Mouse (Mus musculus) MEL (cell line): Measurements from ENCODE around the gene Kif11.

ENCODE experiments used
- CHD2 ChIP-seq: IDR thresholded peaks from 2 replicates; pipeline ENCODE4 v1.6.1; 2011; ENCODE audit warnings: low read length, improper control_type of control experiment
- CTCF ChIP-seq, 3 experiments: IDR thresholded peaks in 2 of 3; conservative IDR thresholded peaks in 1 of 3; 2 replicates each; pipeline ENCODE4 v1.5.1; 2011 to 2012; ENCODE audit warnings: low read length in 3 of 3, low read depth in 2 of 3, mild to moderate bottlenecking in 2 of 3, improper control_type of control experiment in 1 of 3, inconsistent platforms in 1 of 3, mixed read lengths in 1 of 3, moderate library complexity in 1 of 3; ENCODE audit not compliant: control insufficient read depth in 1 of 3, insufficient read depth in 1 of 3, poor library complexity in 1 of 3, severe bottlenecking in 1 of 3
- E2F4 ChIP-seq: IDR thresholded peaks from 2 replicates; pipeline ENCODE4 v1.6.1; 2011; ENCODE audit warnings: low read depth, low read length, improper control_type of control experiment, borderline replicate concordance
- ELF1 ChIP-seq: IDR thresholded peaks from 2 replicates; pipeline ENCODE4 v1.6.1; 2014; ENCODE audit warnings: low read depth, mild to moderate bottlenecking, inconsistent platforms, low read length, improper control_type of control experiment, moderate library complexity
- EP300 ChIP-seq, 2 experiments: IDR thresholded peaks; 2 replicates each; pipeline ENCODE4 v1.6.1; 2011; ENCODE audit warnings: improper control_type of control experiment in 2 of 2, low read length in 2 of 2, low read depth in 1 of 2, mild to moderate bottlenecking in 1 of 2
- HCFC1 ChIP-seq: IDR thresholded peaks from 2 replicates; pipeline ENCODE4 v1.6.1; 2012; ENCODE audit warnings: low read depth, mild to moderate bottlenecking, inconsistent platforms, low read length, improper control_type of control experiment, moderate library complexity
- MYC ChIP-seq: IDR thresholded peaks from 2 replicates; pipeline ENCODE4 v1.6.1; 2011; ENCODE audit warnings: low read depth, mild to moderate bottlenecking, low read length, improper control_type of control experiment, moderate library complexity
- POLR2AphosphoS2 ChIP-seq: IDR thresholded peaks from 2 replicates; pipeline ENCODE4 v1.6.1; 2011; ENCODE audit warnings: low read length, improper control_type of control experiment
- RAD21 ChIP-seq: IDR thresholded peaks from 2 replicates; pipeline ENCODE4 v1.6.1; 2011; ENCODE audit warnings: mild to moderate bottlenecking, low read depth, low read length, improper control_type of control experiment
- RCOR1 ChIP-seq: IDR thresholded peaks from 2 replicates; pipeline ENCODE4 v1.6.1; 2012; ENCODE audit warnings: low read depth, mild to moderate bottlenecking, inconsistent platforms, low read length, improper control_type of control experiment
- SIN3A ChIP-seq: IDR thresholded peaks from 2 replicates; pipeline ENCODE4 v1.6.1; 2012; ENCODE audit warnings: low read length, improper control_type of control experiment, inconsistent platforms
- TCF12 ChIP-seq: IDR thresholded peaks from 2 replicates; pipeline ENCODE4 v1.6.1; 2014; ENCODE audit warnings: low read depth, mild to moderate bottlenecking, inconsistent platforms, low read length, improper control_type of control experiment, moderate library complexity
- USF2 ChIP-seq, 2 experiments: IDR thresholded peaks; 2 replicates each; pipeline ENCODE4 v1.6.1; 2011 to 2012; ENCODE audit warnings: improper control_type of control experiment in 2 of 2, low read length in 2 of 2, borderline replicate concordance in 1 of 2, inconsistent platforms in 1 of 2, low read depth in 1 of 2, mild to moderate bottlenecking in 1 of 2; ENCODE audit not compliant: insufficient read depth in 1 of 2

DNA sequence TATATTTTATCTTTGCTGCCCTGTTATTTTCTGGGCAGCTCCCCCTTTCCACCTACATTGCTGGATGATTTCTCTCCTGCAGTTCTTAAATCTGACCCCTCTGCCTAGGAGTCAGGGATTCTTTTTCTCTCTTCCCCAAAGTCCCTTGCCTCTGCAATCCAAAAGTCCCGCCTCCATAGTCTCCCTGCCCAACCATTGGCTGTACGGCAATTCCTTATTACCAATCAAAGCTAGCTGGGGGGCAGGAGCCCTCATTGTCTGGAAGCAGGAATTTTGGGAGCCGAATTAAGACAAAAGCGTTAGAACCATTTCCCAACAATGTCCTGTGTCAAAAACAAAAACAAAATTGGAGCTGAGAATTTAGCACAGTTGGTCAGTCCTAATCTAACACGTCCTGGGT lies 13.7 kb upstream of the Kif11 start:
- TF ChIP-seq TCF12 (no peak), POLR2AphosphoS2 (no peak), CTCF (IDR thresholded peaks at IDR 0.05 in 2 of 3, conservative IDR thresholded peaks at IDR 0.05 in 1 of 3; ENCODE audit: control insufficient read depth in 1 of 3, insufficient read depth in 1 of 3, low read depth in 2 of 3, low read length in 3 of 3, poor library complexity in 1 of 3, severe bottlenecking in 1 of 3) (no peak), USF2 (IDR thresholded peaks at IDR 0.05; ENCODE audit: borderline replicate concordance in 1 of 2, insufficient read depth in 1 of 2, low read depth in 1 of 2, low read length in 2 of 2) (no peak), RAD21 (no peak), MYC (no peak), RCOR1 (no peak), EP300 (IDR thresholded peaks at IDR 0.05; ENCODE audit: low read depth in 1 of 2, low read length in 2 of 2) (no peak), ELF1 (no peak), E2F4 (no peak), CHD2 (no peak), HCFC1 (no peak), SIN3A (no peak)
